Mouse (Mus musculus) thymus, postnatal 14 days (tissue): ENCODE measurements around the gene Upf3b.
A peak's percentile ranks its signal among the peaks of the same experiment; 100 is the strongest.

Experiments
- DNase-seq: peaks from one replicate; pipeline ENCODE4 v3.0.0; 2021

Upf3b gene

DNA sequence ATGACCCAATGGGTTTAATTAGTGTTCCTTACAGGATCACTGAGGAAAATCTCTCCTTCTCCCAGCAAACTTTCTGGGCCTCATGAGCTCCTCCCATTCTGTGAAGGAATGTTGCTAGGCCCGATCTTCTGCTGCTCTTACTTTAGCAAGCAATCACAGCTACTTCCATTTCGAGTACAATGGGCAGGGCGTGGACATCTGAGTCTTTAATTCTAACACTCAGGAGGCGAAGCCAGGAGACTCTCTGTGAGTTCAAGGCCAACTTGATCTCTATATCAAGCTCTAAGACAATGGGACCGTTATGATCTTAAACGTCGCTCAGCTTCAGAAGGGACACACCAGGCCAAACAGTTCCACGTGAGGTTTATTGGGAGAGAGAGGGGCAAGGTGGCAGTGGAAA lies 33.5 kb downstream of the Upf3b start:
- DNase-seq: no peak

DNA sequence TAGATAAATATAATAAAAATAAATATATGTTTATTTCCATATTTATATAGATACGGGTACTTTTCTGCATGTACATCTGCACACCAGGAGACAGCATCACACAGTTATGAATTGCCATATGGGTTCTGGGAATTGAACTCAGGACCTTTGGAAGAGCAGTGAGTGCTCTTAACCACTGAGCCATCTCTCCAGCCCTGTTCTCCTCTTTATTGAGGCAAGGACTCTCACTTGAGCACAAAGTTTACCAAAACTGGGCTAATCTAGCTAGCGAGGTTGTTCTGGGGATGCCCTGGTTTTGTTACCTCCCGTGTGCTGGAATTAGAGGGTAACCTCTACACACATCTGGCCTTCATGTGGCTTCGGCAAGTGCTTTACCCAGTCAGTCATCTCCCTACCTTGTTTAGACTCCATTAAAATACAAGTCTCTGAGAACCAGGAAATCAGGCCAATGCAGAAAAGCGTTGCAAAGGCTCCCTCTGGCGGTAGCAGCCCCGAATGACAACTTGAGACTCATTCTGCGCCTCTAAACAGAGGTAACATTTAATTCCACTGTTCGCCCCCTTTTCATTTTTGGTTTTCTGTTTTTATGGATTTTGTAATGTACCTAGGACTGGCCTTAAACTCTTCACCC lies 35.7 kb downstream of the Upf3b start:
- DNase-seq: peak; percentile 61

DNA sequence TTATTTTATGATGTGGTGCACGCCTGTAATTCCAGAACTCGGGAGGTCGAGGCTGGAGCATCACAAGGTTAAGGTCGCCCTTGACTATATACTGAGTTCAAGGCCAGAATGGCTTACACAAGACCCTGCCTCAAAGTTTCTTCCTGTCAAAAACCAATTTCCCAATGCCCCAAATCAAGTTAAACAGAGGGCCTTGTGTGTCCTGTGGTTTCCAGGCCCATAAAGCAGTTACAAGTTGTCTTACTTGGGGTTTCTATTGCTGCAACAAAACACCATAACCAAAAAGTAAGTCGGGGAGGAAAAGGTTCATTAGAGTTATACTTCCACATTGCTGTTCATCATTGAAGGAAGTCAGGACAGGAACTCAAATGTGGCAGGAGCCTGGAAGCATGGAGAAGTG lies 41.4 kb downstream of the Upf3b start:
- no peak for DNase-seq

DNA sequence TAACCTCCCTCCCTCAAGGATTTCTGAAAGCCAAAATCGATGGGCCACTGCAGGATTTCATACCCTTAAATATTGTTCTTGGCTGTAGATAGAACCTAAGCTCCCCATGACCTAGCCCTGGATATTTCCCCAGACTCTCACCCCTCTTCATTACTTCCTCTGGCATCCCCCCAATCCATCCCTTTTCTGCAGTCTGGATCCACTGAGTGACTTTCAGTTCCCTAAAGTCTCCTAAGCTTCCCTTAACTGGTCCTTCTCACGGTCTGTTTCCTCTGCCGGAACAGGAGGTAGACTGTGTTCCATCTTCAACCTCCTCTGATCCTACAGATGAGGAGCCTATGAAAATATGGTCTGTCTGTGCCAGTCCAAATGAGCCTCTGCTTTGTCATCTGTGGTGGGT lies 42.8 kb downstream of the Upf3b start:
- no peak for DNase-seq

DNA sequence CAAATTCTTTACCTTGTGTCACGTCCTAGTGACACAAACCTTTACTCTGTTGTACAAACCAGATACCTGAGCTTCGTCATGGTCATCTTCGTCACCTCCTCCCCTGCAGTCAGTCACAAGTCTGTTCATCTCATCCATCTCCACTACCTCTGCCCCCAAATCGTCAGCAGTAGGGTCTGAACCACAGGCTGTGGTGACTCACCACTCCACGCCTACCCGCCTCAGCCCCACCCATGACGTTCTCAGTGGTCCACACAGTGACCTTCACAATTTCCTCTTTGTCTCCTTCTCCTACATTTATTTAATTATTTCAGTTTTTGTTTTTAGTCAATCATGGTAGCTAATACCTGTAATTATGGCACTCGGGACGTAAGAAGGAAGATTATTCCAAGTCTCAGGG lies 46.2 kb downstream of the Upf3b start:
- no peak for DNase-seq

DNA sequence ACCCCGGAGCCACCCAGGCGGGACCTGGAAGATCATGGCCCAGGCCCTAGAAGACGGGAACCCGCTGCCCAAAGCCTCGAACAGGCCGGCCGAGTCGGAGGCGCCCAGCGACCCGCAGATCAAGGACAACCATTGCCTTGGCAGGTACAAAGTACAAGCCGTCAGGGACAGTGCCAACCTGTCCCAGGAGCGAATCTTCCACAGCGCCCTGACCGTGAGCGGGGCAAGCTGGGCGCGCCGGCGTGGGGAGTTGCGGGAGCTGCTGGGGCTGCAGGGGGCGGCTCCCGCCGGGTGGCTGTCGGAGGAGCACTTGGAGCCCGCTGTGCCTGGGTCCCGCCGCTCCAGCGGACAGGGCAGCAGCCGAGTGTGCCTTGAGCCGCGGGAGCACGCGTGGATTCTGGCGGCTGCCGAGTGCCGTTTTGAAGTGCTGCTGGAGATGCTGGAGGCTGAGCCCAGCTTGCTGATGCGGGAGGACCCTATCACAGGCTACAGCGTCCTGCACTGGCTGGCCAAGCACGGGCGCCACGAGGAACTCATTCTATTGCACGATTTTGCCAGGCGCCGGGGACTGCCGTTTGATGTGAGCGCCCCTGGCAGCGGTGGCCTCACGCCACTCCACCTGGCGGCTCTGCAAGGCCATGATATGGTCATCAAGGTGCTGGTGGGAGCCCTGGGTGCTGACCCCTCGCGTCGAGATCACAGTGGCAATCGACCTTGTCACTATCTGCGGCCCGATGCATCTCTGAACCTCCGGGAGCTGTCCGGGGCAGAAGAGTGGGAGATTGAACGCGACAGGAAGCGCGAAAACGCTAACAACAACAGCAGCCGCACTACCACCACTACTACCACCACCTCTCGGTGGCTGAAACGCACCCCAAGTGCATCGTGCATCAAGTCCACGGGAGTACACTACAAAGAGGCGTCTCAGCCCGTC lies 61.0 kb downstream of the Upf3b start:
- peak; percentile 3 for DNase-seq

DNA sequence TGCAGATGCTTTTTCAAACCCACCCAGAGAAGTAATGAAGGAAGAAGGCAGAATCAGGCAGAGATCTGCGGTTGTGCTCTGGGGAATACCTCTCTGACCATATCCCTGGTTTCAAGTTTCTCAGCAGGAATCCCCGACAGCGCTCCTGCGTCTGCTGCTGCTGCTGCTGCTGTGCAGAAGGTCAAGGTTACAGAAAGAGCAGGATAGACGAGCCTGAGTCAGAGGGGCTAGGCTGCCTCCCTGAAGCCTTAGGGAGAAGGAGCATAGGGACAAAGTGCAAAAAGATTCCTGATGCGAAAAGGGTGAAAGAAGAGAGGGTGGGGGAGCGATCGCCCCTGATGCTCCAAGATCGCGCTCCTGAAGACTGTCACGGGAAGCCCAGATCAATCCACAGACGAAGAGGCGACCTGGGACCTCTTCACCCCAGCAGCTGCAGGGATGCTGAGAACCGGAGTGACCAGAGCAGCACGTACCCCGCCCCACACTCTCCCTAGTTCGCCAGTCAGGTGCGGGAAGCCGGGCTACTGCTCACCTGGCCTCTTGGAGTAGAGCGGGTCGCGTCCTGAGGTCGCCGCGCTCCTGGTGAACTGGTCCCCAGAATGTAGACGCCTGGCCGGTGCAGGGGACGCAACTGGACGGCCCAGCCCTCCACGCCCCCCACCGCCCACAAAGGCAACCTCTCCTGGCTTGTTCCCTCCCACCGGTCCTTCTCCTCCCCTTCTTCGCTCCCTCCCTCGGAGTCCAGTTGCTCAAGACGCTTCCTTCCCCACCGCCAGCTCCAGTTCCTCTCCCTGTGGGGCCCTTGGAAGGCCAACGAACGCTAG lies 61.8 kb downstream of the Upf3b start, which contains the start of gene Sowahd:
TSS of gene Sowahd (plus strand) at position 780 of the 824 bp plus-strand sequence.
- DNase-seq: no peak

DNA sequence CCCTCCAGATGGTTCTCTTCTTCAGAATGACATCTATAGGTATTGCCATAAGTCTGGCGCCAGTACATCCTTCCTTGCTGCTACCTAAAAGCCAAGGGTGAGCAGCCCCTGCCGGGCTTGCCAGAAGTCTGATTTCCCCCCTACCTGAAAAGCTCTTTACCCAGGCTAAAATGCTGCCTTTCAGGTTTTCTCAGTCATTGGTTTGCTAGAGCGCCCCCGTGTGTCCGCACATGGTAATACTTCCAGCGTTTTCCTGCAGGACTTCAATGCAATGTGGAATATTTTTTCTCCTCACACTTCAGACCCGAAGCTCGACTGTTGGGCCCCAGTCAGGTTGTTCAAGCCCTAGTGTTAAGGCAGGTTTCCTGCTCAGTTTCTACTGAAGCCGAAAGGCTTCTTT lies 67.4 kb downstream of the Upf3b start:
- peak; percentile 56 for DNase-seq
